Mouse (Mus musculus): ENCODE results near the gene Txndc11. TPM values are rescaled to one million over a fixed set of nuclear protein-coding genes. Genes with fewer than 3 reads are reported as not detected.

Txndc11 gene
- total and polyA plus RNA-seq, 3 experiments: 24.9 to 33.7 TPM; not detected in 1

DNA sequence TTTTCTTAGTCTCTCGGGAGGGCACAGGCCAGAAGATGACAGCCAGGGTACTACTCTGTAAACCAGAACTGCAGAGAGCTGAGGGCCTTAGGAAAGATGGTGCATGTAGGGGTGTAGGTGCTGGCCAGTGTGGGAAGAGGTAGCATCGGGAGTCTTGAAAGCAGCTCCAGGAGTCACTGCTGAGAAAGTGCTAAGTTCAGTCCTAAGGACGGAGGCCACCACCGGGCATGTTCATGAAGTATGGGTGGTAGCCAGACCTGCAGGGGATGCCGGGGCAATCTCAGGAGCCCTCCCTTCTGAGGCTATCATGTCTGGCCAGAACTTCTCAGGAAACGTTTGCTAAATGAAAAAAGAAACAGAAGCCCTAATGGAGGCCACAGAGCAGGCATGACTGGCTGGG lies 65.2 kb downstream of the Txndc11 start:
- DNase-seq (ENCODE audit: low read depth, low spot score): no peak
- TF ChIP-seq RAD21 (IDR thresholded peaks at IDR 0.05; ENCODE audit: low read depth, low read length) (no peak), E2F4 (IDR thresholded peaks at IDR 0.05; ENCODE audit: borderline replicate concordance, low read depth, low read length) (no peak), UBTF (IDR thresholded peaks at IDR 0.05; ENCODE audit: borderline replicate concordance, insufficient read depth, low read depth, low read length) (no peak), USF1 (IDR thresholded peaks at IDR 0.05; ENCODE audit: low read depth, low read length) (no peak), POLR2A (IDR thresholded peaks at IDR 0.05; ENCODE audit: control insufficient read depth in 1 of 2, insufficient read depth in 1 of 2, low read depth in 1 of 2, low read length in 2 of 2, poor library complexity in 1 of 2) (no peak), POLR2AphosphoS5 (IDR thresholded peaks at IDR 0.05; ENCODE audit: borderline replicate concordance, low read depth, low read length) (no peak), USF2 (IDR thresholded peaks at IDR 0.05; ENCODE audit: borderline replicate concordance in 1 of 2, insufficient read depth in 1 of 2, low read depth in 1 of 2, low read length in 2 of 2) (no peak), BHLHE40 (IDR thresholded peaks at IDR 0.05; ENCODE audit: borderline replicate concordance, low read depth, low read length) (no peak)
- H3K4me1 ChIP-seq (ENCODE audit: control insufficient read depth in 1 of 2, insufficient read depth in 2 of 2, low read length in 2 of 2): peaks cover 0 to 10% of the 10 kb centered on the region in 2 experiments; a peak in 1 of 4 replicates
- no peaks in the 10 kb centered on the region for H3K27me3 ChIP-seq (ENCODE audit: control insufficient read depth in 1 of 2, insufficient read depth in 2 of 2, low read length in 2 of 2)
- no peaks in the 10 kb centered on the region for H3K79me2 ChIP-seq (ENCODE audit: control insufficient read depth, insufficient read depth, low read length, poor library complexity)
- H3K9ac ChIP-seq (ENCODE audit: control insufficient read depth, low read depth, low read length, poor library complexity, severe bottlenecking): no peak overlapping the region
- no peak overlapping the region for H3K27ac ChIP-seq (ENCODE audit: control insufficient read depth, low read depth, low read length)
- H3K36me3 ChIP-seq (ENCODE audit: control insufficient read depth in 1 of 2, insufficient read depth in 2 of 2, low read length in 2 of 2): peaks cover 0 to 5% of the 10 kb centered on the region in 2 experiments; a peak in 1 of 4 replicates
- H3K9me3 ChIP-seq (replicated peaks; ENCODE audit: insufficient read depth, low read length): no peaks in the 10 kb centered on the region
- H3K4me3 ChIP-seq (ENCODE audit: control insufficient read depth in 1 of 2, insufficient read depth in 1 of 2, low read depth in 2 of 2, low read length in 2 of 2): no peak overlapping the region

DNA sequence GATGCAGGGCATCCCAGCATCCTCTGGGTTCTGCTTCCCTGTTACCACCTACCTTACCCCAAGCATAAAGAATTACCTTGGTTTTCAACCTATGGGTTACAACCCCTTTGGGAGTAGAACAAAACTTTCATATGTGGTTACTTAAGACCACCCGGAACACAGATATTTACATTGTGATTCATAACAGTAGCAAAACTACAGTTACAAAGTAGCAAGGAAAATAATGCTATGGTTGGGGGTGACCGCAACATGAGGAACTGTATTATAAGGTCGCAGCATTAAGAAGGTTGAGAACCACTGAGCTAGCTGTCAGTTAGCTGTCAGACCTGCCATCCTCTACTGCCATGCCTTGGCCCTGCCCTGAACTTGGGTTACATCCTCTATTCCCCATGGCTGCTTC lies 65.8 kb downstream of the Txndc11 start:
- peaks cover 0 to 10% of the 10 kb centered on the region in 2 experiments; a peak in 2 of 4 replicates for H3K4me1 ChIP-seq (ENCODE audit: control insufficient read depth in 1 of 2, insufficient read depth in 2 of 2, low read length in 2 of 2)
- no peak overlapping the region for H3K4me3 ChIP-seq (ENCODE audit: control insufficient read depth in 1 of 2, insufficient read depth in 1 of 2, low read depth in 2 of 2, low read length in 2 of 2)
- H3K9me3 ChIP-seq (replicated peaks; ENCODE audit: insufficient read depth, low read length): no peaks in the 10 kb centered on the region
- no peak for TF ChIP-seq ZC3H11A (IDR thresholded peaks at IDR 0.05; ENCODE audit: low read depth, low read length)
- TF ChIP-seq USF2 (IDR thresholded peaks at IDR 0.05; ENCODE audit: borderline replicate concordance in 1 of 2, insufficient read depth in 1 of 2, low read depth in 1 of 2, low read length in 2 of 2): no peak
- no peak for TF ChIP-seq MXI1 (IDR thresholded peaks at IDR 0.05; ENCODE audit: low read depth, low read length)
- TF ChIP-seq CTCF (IDR thresholded peaks at IDR 0.05 in 2 of 3, conservative IDR thresholded peaks at IDR 0.05 in 1 of 3; ENCODE audit: control insufficient read depth in 1 of 3, insufficient read depth in 1 of 3, low read depth in 2 of 3, low read length in 3 of 3, poor library complexity in 1 of 3, severe bottlenecking in 1 of 3): no peak
- TF ChIP-seq ZKSCAN1 (IDR thresholded peaks at IDR 0.05; ENCODE audit: low read depth, low read length): no peak
- TF ChIP-seq UBTF (IDR thresholded peaks at IDR 0.05; ENCODE audit: borderline replicate concordance, insufficient read depth, low read depth, low read length): no peak
- DNase-seq (ENCODE audit: low read depth, low spot score): no peak
- peaks cover 0 to 5% of the 10 kb centered on the region in 2 experiments; a peak in 1 of 4 replicates for H3K36me3 ChIP-seq (ENCODE audit: control insufficient read depth in 1 of 2, insufficient read depth in 2 of 2, low read length in 2 of 2)
- no peaks in the 10 kb centered on the region for H3K27me3 ChIP-seq (ENCODE audit: control insufficient read depth in 1 of 2, insufficient read depth in 2 of 2, low read length in 2 of 2)
- H3K9ac ChIP-seq (ENCODE audit: control insufficient read depth, low read depth, low read length, poor library complexity, severe bottlenecking): no peak overlapping the region
- H3K27ac ChIP-seq (ENCODE audit: control insufficient read depth, low read depth, low read length): no peak overlapping the region
- no peaks in the 10 kb centered on the region for H3K79me2 ChIP-seq (ENCODE audit: control insufficient read depth, insufficient read depth, low read length, poor library complexity)

DNA sequence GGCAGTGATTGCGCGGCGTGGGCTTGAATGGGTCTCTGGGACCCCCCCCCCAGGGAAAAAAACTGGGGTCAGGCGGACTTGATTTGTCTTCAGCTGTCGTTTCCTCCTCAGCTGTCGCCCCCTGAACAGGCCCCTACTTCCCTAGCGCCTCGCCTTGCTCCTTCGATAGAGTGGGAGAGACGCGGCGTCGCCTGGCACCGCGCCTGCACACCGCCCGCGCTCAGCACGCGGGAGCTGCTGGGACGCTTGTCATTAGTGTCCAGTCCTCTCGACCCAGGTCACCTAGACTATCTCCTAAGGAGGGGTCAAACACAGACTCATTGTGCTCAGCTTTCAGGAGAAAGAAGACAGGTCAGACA lies 67.6 kb downstream of the Txndc11 start:
- Histone ChIP-seq H3K27ac (ENCODE audit: control insufficient read depth, low read depth, low read length) (no peak overlapping the region), H3K4me1 (ENCODE audit: control insufficient read depth in 1 of 2, insufficient read depth in 2 of 2, low read length in 2 of 2) (peaks cover 0 to 14% of the 10 kb centered on the region in 2 experiments; a peak in 3 of 4 replicates), H3K36me3 (ENCODE audit: control insufficient read depth in 1 of 2, insufficient read depth in 2 of 2, low read length in 2 of 2) (peaks cover 0 to 10% of the 10 kb centered on the region in 2 experiments; a peak in 1 of 4 replicates), H3K79me2 (ENCODE audit: control insufficient read depth, insufficient read depth, low read length, poor library complexity) (no peaks in the 10 kb centered on the region), H3K27me3 (ENCODE audit: control insufficient read depth in 1 of 2, insufficient read depth in 2 of 2, low read length in 2 of 2) (no peaks in the 10 kb centered on the region), H3K9me3 (replicated peaks; ENCODE audit: insufficient read depth, low read length) (no peaks in the 10 kb centered on the region), H3K4me3 (ENCODE audit: control insufficient read depth in 1 of 2, insufficient read depth in 1 of 2, low read depth in 2 of 2, low read length in 2 of 2) (peak overlapping the region; percentile 74 to 84), H3K9ac (ENCODE audit: control insufficient read depth, low read depth, low read length, poor library complexity, severe bottlenecking) (peak overlapping the region; percentile 67; the same call in 1 of the 2 replicates)
- DNase-seq (ENCODE audit: low read depth, low spot score): peak; percentile 53
- no peak for TF ChIP-seq ELF1 (IDR thresholded peaks at IDR 0.05; ENCODE audit: low read depth, low read length)
- no peak for TF ChIP-seq UBTF (IDR thresholded peaks at IDR 0.05; ENCODE audit: borderline replicate concordance, insufficient read depth, low read depth, low read length)
- TF ChIP-seq SMC3 (IDR thresholded peaks at IDR 0.05; ENCODE audit: low read depth, low read length): no peak
- no peak for TF ChIP-seq BHLHE40 (IDR thresholded peaks at IDR 0.05; ENCODE audit: borderline replicate concordance, low read depth, low read length)
- TF ChIP-seq ZC3H11A (IDR thresholded peaks at IDR 0.05; ENCODE audit: low read depth, low read length): no peak
- no peak for TF ChIP-seq MYB (IDR thresholded peaks at IDR 0.05; ENCODE audit: low read depth, low read length)
- no peak for TF ChIP-seq USF1 (IDR thresholded peaks at IDR 0.05; ENCODE audit: low read depth, low read length)
- no peak for TF ChIP-seq CTCF (IDR thresholded peaks at IDR 0.05 in 2 of 3, conservative IDR thresholded peaks at IDR 0.05 in 1 of 3; ENCODE audit: control insufficient read depth in 1 of 3, insufficient read depth in 1 of 3, low read depth in 2 of 3, low read length in 3 of 3, poor library complexity in 1 of 3, severe bottlenecking in 1 of 3)
- no peak for TF ChIP-seq HCFC1 (IDR thresholded peaks at IDR 0.05; ENCODE audit: low read depth, low read length)
- TF ChIP-seq TCF12 (IDR thresholded peaks at IDR 0.05; ENCODE audit: low read depth, low read length): no peak
- no peak for TF ChIP-seq EP300 (IDR thresholded peaks at IDR 0.05; ENCODE audit: low read depth in 1 of 2, low read length in 2 of 2)
- no peak for TF ChIP-seq GATA1 (IDR thresholded peaks at IDR 0.05; ENCODE audit: low read depth, low read length)
- no peak for TF ChIP-seq USF2 (IDR thresholded peaks at IDR 0.05; ENCODE audit: borderline replicate concordance in 1 of 2, insufficient read depth in 1 of 2, low read depth in 1 of 2, low read length in 2 of 2)
- TF ChIP-seq RCOR1 (IDR thresholded peaks at IDR 0.05; ENCODE audit: low read depth, low read length): no peak
